Mouse (Mus musculus): ENCODE measurements around the gene Crtc3. TPM values are rescaled to one million over a fixed set of nuclear protein-coding genes. Genes with fewer than 3 reads are reported as not detected.

Crtc3 gene
- total and polyA plus RNA-seq, 3 experiments, result 13.6 to 71.9 (median 34.4) TPM

- no peaks in the 10 kb centered on the region for H3K27me3 ChIP-seq (ENCODE audit: insufficient read depth, low read length)
- ATAC-seq (ENCODE audit: extremely low read depth, insufficient number of reproducible peaks, low FRiP score, poor library complexity, severe bottlenecking) (no peak), DNase-seq (ENCODE audit: low spot score) (no peak)
- H3K4me1 ChIP-seq (ENCODE audit: insufficient read depth, low read depth, low read length), result peaks cover 32% of the 10 kb centered on the region
- TF ChIP-seq POLR2AphosphoS5 (IDR thresholded peaks at IDR 0.05; ENCODE audit: insufficient replicate concordance, low read depth, low read length) (no peak), TAL1 (conservative IDR thresholded peaks at IDR 0.05; ENCODE audit: low read depth, low read length) (no peak), GATA2 (IDR thresholded peaks at IDR 0.05; ENCODE audit: borderline replicate concordance, low read depth, low read length) (no peak), CTCF (IDR thresholded peaks at IDR 0.05; ENCODE audit: low read depth, low read length) (no peak), GATA1 (IDR thresholded peaks at IDR 0.05; ENCODE audit: borderline replicate concordance, low read length) (no peak)
- no peak overlapping the region for H3K4me3 ChIP-seq (ENCODE audit: low read depth, low read length)
- H3K36me3 ChIP-seq (replicated peaks), result peaks cover 72% of the 10 kb centered on the region
- H3K9me3 ChIP-seq (replicated peaks), result no peaks in the 10 kb centered on the region
These were observed 34.7 kb downstream of the Crtc3 start for GRCm38 (mm10) chr7:80653971-80654370.

GRCm38 (mm10) chr7:80653077-80653476, 35.6 kb downstream of the Crtc3 start:
- Histone ChIP-seq H3K4me3 (ENCODE audit: low read depth, low read length) (no peak overlapping the region), H3K9me3 (replicated peaks) (no peaks in the 10 kb centered on the region), H3K27me3 (ENCODE audit: insufficient read depth, low read length) (no peaks in the 10 kb centered on the region), H3K36me3 (replicated peaks) (peaks cover 73% of the 10 kb centered on the region), H3K4me1 (ENCODE audit: insufficient read depth, low read depth, low read length) (peaks cover 39% of the 10 kb centered on the region)
- ATAC-seq (ENCODE audit: extremely low read depth, insufficient number of reproducible peaks, low FRiP score, poor library complexity, severe bottlenecking) (no peak), DNase-seq (ENCODE audit: low spot score) (no peak)
- TF ChIP-seq CTCF (IDR thresholded peaks at IDR 0.05; ENCODE audit: low read depth, low read length), result no peak
- TF ChIP-seq GATA2 (IDR thresholded peaks at IDR 0.05; ENCODE audit: borderline replicate concordance, low read depth, low read length), result no peak
- TF ChIP-seq POLR2AphosphoS5 (IDR thresholded peaks at IDR 0.05; ENCODE audit: insufficient replicate concordance, low read depth, low read length), result no peak
- TF ChIP-seq TAL1 (conservative IDR thresholded peaks at IDR 0.05; ENCODE audit: low read depth, low read length), result no peak
- TF ChIP-seq GATA1 (IDR thresholded peaks at IDR 0.05; ENCODE audit: borderline replicate concordance, low read length), result no peak

GRCm38 (mm10) chr7:80652289-80652688, 36.4 kb downstream of the Crtc3 start:
- peaks cover 45% of the 10 kb centered on the region for H3K4me1 ChIP-seq (ENCODE audit: insufficient read depth, low read depth, low read length)
- H3K9me3 ChIP-seq (replicated peaks), result no peaks in the 10 kb centered on the region
- peaks cover 69% of the 10 kb centered on the region for H3K36me3 ChIP-seq (replicated peaks)
- DNase-seq (ENCODE audit: low spot score) (no peak), ATAC-seq (ENCODE audit: extremely low read depth, insufficient number of reproducible peaks, low FRiP score, poor library complexity, severe bottlenecking) (no peak)
- no peak overlapping the region for H3K4me3 ChIP-seq (ENCODE audit: low read depth, low read length)
- H3K27me3 ChIP-seq (ENCODE audit: insufficient read depth, low read length), result no peaks in the 10 kb centered on the region
- TF ChIP-seq CTCF (IDR thresholded peaks at IDR 0.05; ENCODE audit: low read depth, low read length), result no peak
- TF ChIP-seq GATA2 (IDR thresholded peaks at IDR 0.05; ENCODE audit: borderline replicate concordance, low read depth, low read length), result no peak
- no peak for TF ChIP-seq POLR2AphosphoS5 (IDR thresholded peaks at IDR 0.05; ENCODE audit: insufficient replicate concordance, low read depth, low read length)
- no peak for TF ChIP-seq GATA1 (IDR thresholded peaks at IDR 0.05; ENCODE audit: borderline replicate concordance, low read length)
- no peak for TF ChIP-seq TAL1 (conservative IDR thresholded peaks at IDR 0.05; ENCODE audit: low read depth, low read length)

- ATAC-seq (ENCODE audit: extremely low read depth, insufficient number of reproducible peaks, low FRiP score, poor library complexity, severe bottlenecking) (no peak), DNase-seq (ENCODE audit: low spot score) (no peak)
- no peak overlapping the region; the same call in 1 of the 2 replicates for H3K4me3 ChIP-seq (ENCODE audit: low read depth, low read length)
- H3K27me3 ChIP-seq (ENCODE audit: insufficient read depth, low read length), result no peaks in the 10 kb centered on the region
- no peaks in the 10 kb centered on the region for H3K9me3 ChIP-seq (replicated peaks)
- H3K36me3 ChIP-seq (replicated peaks), result peaks cover 39% of the 10 kb centered on the region
- TF ChIP-seq GATA2 (IDR thresholded peaks at IDR 0.05; ENCODE audit: borderline replicate concordance, low read depth, low read length) (no peak), CTCF (IDR thresholded peaks at IDR 0.05; ENCODE audit: low read depth, low read length) (no peak), GATA1 (IDR thresholded peaks at IDR 0.05; ENCODE audit: borderline replicate concordance, low read length) (no peak), TAL1 (conservative IDR thresholded peaks at IDR 0.05; ENCODE audit: low read depth, low read length) (no peak), POLR2AphosphoS5 (IDR thresholded peaks at IDR 0.05; ENCODE audit: insufficient replicate concordance, low read depth, low read length) (no peak)
- peaks cover 70% of the 10 kb centered on the region for H3K4me1 ChIP-seq (ENCODE audit: insufficient read depth, low read depth, low read length)
These were observed 41.2 kb downstream of the Crtc3 start for GRCm38 (mm10) chr7:80647437-80647871.

- TF ChIP-seq POLR2AphosphoS5 (IDR thresholded peaks at IDR 0.05; ENCODE audit: insufficient replicate concordance, low read depth, low read length), result no peak
- peak; percentile 54 for TF ChIP-seq TAL1 (conservative IDR thresholded peaks at IDR 0.05; ENCODE audit: low read depth, low read length)
- Histone ChIP-seq H3K36me3 (replicated peaks) (peaks cover 38% of the 10 kb centered on the region), H3K4me3 (ENCODE audit: low read depth, low read length) (no peak overlapping the region; the same call in 1 of the 2 replicates), H3K27me3 (ENCODE audit: insufficient read depth, low read length) (no peaks in the 10 kb centered on the region), H3K4me1 (ENCODE audit: insufficient read depth, low read depth, low read length) (peaks cover 81% of the 10 kb centered on the region), H3K9me3 (replicated peaks) (no peaks in the 10 kb centered on the region)
- ATAC-seq (ENCODE audit: extremely low read depth, insufficient number of reproducible peaks, low FRiP score, poor library complexity, severe bottlenecking), result peak; percentile 61
- DNase-seq (ENCODE audit: low spot score), result no peak
These were observed 42.3 kb downstream of the Crtc3 start for GRCm38 (mm10) chr7:80646093-80647025.

GRCm38 (mm10) chr7:80642976-80643666, 45.6 kb downstream of the Crtc3 start:
- H3K36me3 ChIP-seq (replicated peaks), result peaks cover 40% of the 10 kb centered on the region
- ATAC-seq (ENCODE audit: extremely low read depth, insufficient number of reproducible peaks, low FRiP score, poor library complexity, severe bottlenecking), result 0 out of 2 replicates have a peak, but pooled peaks have one; percentile 10
- TF ChIP-seq GATA2 (IDR thresholded peaks at IDR 0.05; ENCODE audit: borderline replicate concordance, low read depth, low read length) (no peak), GATA1 (IDR thresholded peaks at IDR 0.05; ENCODE audit: borderline replicate concordance, low read length) (no peak), POLR2AphosphoS5 (IDR thresholded peaks at IDR 0.05; ENCODE audit: insufficient replicate concordance, low read depth, low read length) (no peak), TAL1 (conservative IDR thresholded peaks at IDR 0.05; ENCODE audit: low read depth, low read length) (no peak), CTCF (IDR thresholded peaks at IDR 0.05; ENCODE audit: low read depth, low read length) (no peak)
- H3K27me3 ChIP-seq (ENCODE audit: insufficient read depth, low read length), result no peaks in the 10 kb centered on the region
- H3K9me3 ChIP-seq (replicated peaks), result no peaks in the 10 kb centered on the region
- H3K4me1 ChIP-seq (ENCODE audit: insufficient read depth, low read depth, low read length), result peaks cover 92% of the 10 kb centered on the region
- DNase-seq (ENCODE audit: low spot score), result peak; percentile 29
- H3K4me3 ChIP-seq (ENCODE audit: low read depth, low read length), result peak overlapping the region; percentile 37; the same call in 1 of the 2 replicates

Data from G1E (cell line).